Mouse (Mus musculus): ENCODE results near the gene Ankrd33b. TPM values are rescaled to one million over a fixed set of nuclear protein-coding genes. Genes with fewer than 3 reads are reported as not detected.

The Ankrd33b gene
- polyA plus RNA-seq, 2 experiments = 0.52 to 0.59 TPM

GRCm38 (mm10) chr15:31296882-31297776 lies 70.4 kb downstream of the Ankrd33b start:
- TF ChIP-seq POLR2A (IDR thresholded peaks at IDR 0.05; ENCODE audit: borderline replicate concordance, extremely low read depth, insufficient read depth, insufficient read length) = no peak
- Histone ChIP-seq H3K9me3 (ENCODE audit: control insufficient read depth, low read length) (no peaks in the 10 kb centered on the region), H3K4me1 (ENCODE audit: control insufficient read depth, insufficient read depth, low read length) (peaks cover 8% of the 10 kb centered on the region; the same call in 1 of the 2 replicates), H3K27me3 (ENCODE audit: control insufficient read depth, insufficient read depth, low read length) (peaks cover 39% of the 10 kb centered on the region), H3K36me3 (ENCODE audit: control insufficient read depth, insufficient read depth, low read length) (no peaks in the 10 kb centered on the region), H3K27ac (replicated peaks; ENCODE audit: low read depth, low read length) (no peak overlapping the region), H3K9ac (ENCODE audit: low read depth, low read length, severe bottlenecking) (peak overlapping the region; percentile 31; the same call in 1 of the 2 replicates), H3K4me3 (replicated peaks; ENCODE audit: low read length) (peak overlapping the region; percentile 21; the same call in 1 of the 2 replicates), H3K4me2 (replicated peaks; ENCODE audit: low read depth, low read length, severe bottlenecking) (peak overlapping the region; percentile 35; the same call in 1 of the 2 replicates)
- ATAC-seq (ENCODE audit: low FRiP score, low read depth) (no peak), DNase-seq (ENCODE audit: low spot score) (no peak)
- WGBS = 7% methylated on average over 39 of the region's 40 CpGs

GRCm38 (mm10) chr15:31294311-31294710 lies 73.2 kb downstream of the Ankrd33b start:
- no peak overlapping the region for H3K4me2 ChIP-seq (replicated peaks; ENCODE audit: low read depth, low read length, severe bottlenecking)
- WGBS = 10% methylated on average over 2 of the region's 2 CpGs
- H3K9ac ChIP-seq (ENCODE audit: low read depth, low read length, severe bottlenecking) = no peak overlapping the region
- no peaks in the 10 kb centered on the region for H3K9me3 ChIP-seq (ENCODE audit: control insufficient read depth, low read length)
- TF ChIP-seq POLR2A (IDR thresholded peaks at IDR 0.05; ENCODE audit: borderline replicate concordance, extremely low read depth, insufficient read depth, insufficient read length) = no peak
- H3K4me3 ChIP-seq (replicated peaks; ENCODE audit: low read length) = no peak overlapping the region
- H3K27ac ChIP-seq (replicated peaks; ENCODE audit: low read depth, low read length) = no peak overlapping the region
- peaks cover 8% of the 10 kb centered on the region; the same call in 1 of the 2 replicates for H3K4me1 ChIP-seq (ENCODE audit: control insufficient read depth, insufficient read depth, low read length)
- no peak for DNase-seq (ENCODE audit: low spot score)
- peaks cover 39% of the 10 kb centered on the region for H3K27me3 ChIP-seq (ENCODE audit: control insufficient read depth, insufficient read depth, low read length)
- ATAC-seq (ENCODE audit: low FRiP score, low read depth) = no peak
- no peaks in the 10 kb centered on the region for H3K36me3 ChIP-seq (ENCODE audit: control insufficient read depth, insufficient read depth, low read length)

GRCm38 (mm10) chr15:31292627-31293026 lies 74.9 kb downstream of the Ankrd33b start:
- DNase-seq (ENCODE audit: low spot score) (no peak), ATAC-seq (ENCODE audit: low FRiP score, low read depth) (no peak)
- WGBS = 11% methylated on average over 3 of the region's 3 CpGs
- Histone ChIP-seq H3K27ac (replicated peaks; ENCODE audit: low read depth, low read length) (no peak overlapping the region), H3K4me1 (ENCODE audit: control insufficient read depth, insufficient read depth, low read length) (peaks cover 8% of the 10 kb centered on the region; the same call in 1 of the 2 replicates), H3K9me3 (ENCODE audit: control insufficient read depth, low read length) (0 out of 2 replicates have a peak, but pooled peaks cover 4% of the 10 kb centered on the region), H3K4me3 (replicated peaks; ENCODE audit: low read length) (no peak overlapping the region), H3K36me3 (ENCODE audit: control insufficient read depth, insufficient read depth, low read length) (no peaks in the 10 kb centered on the region), H3K27me3 (ENCODE audit: control insufficient read depth, insufficient read depth, low read length) (peaks cover 25% of the 10 kb centered on the region), H3K9ac (ENCODE audit: low read depth, low read length, severe bottlenecking) (no peak overlapping the region), H3K4me2 (replicated peaks; ENCODE audit: low read depth, low read length, severe bottlenecking) (no peak overlapping the region)
- TF ChIP-seq POLR2A (IDR thresholded peaks at IDR 0.05; ENCODE audit: borderline replicate concordance, extremely low read depth, insufficient read depth, insufficient read length) = no peak

- H3K4me2 ChIP-seq (replicated peaks; ENCODE audit: low read depth, low read length, severe bottlenecking) = no peak overlapping the region
- H3K4me3 ChIP-seq (replicated peaks; ENCODE audit: low read length) = no peak overlapping the region
- ATAC-seq (ENCODE audit: low FRiP score, low read depth) = no peak
- no peak for DNase-seq (ENCODE audit: low spot score)
- no peaks in the 10 kb centered on the region for H3K27me3 ChIP-seq (ENCODE audit: control insufficient read depth, insufficient read depth, low read length)
- 0 out of 2 replicates have a peak, but pooled peaks cover 4% of the 10 kb centered on the region for H3K9me3 ChIP-seq (ENCODE audit: control insufficient read depth, low read length)
- no peak for TF ChIP-seq POLR2A (IDR thresholded peaks at IDR 0.05; ENCODE audit: borderline replicate concordance, extremely low read depth, insufficient read depth, insufficient read length)
- no peak overlapping the region for H3K9ac ChIP-seq (ENCODE audit: low read depth, low read length, severe bottlenecking)
- WGBS = 81% methylated on average over 3 of the region's 3 CpGs
- H3K27ac ChIP-seq (replicated peaks; ENCODE audit: low read depth, low read length) = no peak overlapping the region
- no peaks in the 10 kb centered on the region for H3K36me3 ChIP-seq (ENCODE audit: control insufficient read depth, insufficient read depth, low read length)
- no peaks in the 10 kb centered on the region for H3K4me1 ChIP-seq (ENCODE audit: control insufficient read depth, insufficient read depth, low read length)
Observed at GRCm38 (mm10) chr15:31285695-31286094, 81.8 kb downstream of the Ankrd33b start.

- Histone ChIP-seq H3K4me1 (ENCODE audit: control insufficient read depth, insufficient read depth, low read length) (no peaks in the 10 kb centered on the region), H3K9me3 (ENCODE audit: control insufficient read depth, low read length) (0 out of 2 replicates have a peak, but pooled peaks cover 4% of the 10 kb centered on the region), H3K9ac (ENCODE audit: low read depth, low read length, severe bottlenecking) (no peak overlapping the region), H3K27me3 (ENCODE audit: control insufficient read depth, insufficient read depth, low read length) (no peaks in the 10 kb centered on the region), H3K4me2 (replicated peaks; ENCODE audit: low read depth, low read length, severe bottlenecking) (no peak overlapping the region), H3K36me3 (ENCODE audit: control insufficient read depth, insufficient read depth, low read length) (no peaks in the 10 kb centered on the region), H3K4me3 (replicated peaks; ENCODE audit: low read length) (no peak overlapping the region), H3K27ac (replicated peaks; ENCODE audit: low read depth, low read length) (no peak overlapping the region)
- DNase-seq (ENCODE audit: low spot score) (no peak), ATAC-seq (ENCODE audit: low FRiP score, low read depth) (no peak)
- TF ChIP-seq POLR2A (IDR thresholded peaks at IDR 0.05; ENCODE audit: borderline replicate concordance, extremely low read depth, insufficient read depth, insufficient read length) = no peak
- WGBS = 66% methylated on average over 17 of the region's 17 CpGs
Observed at GRCm38 (mm10) chr15:31284922-31285631, 82.4 kb downstream of the Ankrd33b start.
